Mouse (Mus musculus): ENCODE measurements around the gene Baiap2l2.

The Baiap2l2 gene

GRCm38 (mm10) chr15:79285399-79285798 lies at the start of gene Baiap2l2:
TSS of gene Baiap2l2 (minus strand) at chr15:79285537.
- DNase-seq = no peak

- DNase-seq = no peak
Measured at GRCm38 (mm10) chr15:79333409-79333808, 48.1 kb upstream of the Baiap2l2 start.

GRCm38 (mm10) chr15:79330521-79330920 lies 45.2 kb upstream of the Baiap2l2 start:
- DNase-seq = no peak

- DNase-seq = no peak
Measured at GRCm38 (mm10) chr15:79329979-79330363, 44.6 kb upstream of the Baiap2l2 start.

GRCm38 (mm10) chr15:79329346-79329978 lies 44.1 kb upstream of the Baiap2l2 start:
- DNase-seq = no peak

GRCm38 (mm10) chr15:79328939-79329275 lies 43.6 kb upstream of the Baiap2l2 start:
- DNase-seq = no peak

- peak; percentile 97 to 98 for DNase-seq
Measured at GRCm38 (mm10) chr15:79328058-79328938, 43.0 kb upstream of the Baiap2l2 start, which contains the start of gene Pla2g6. TSS of gene Pla2g6 (minus strand) at chr15:79328390.

GRCm38 (mm10) chr15:79326971-79327961 lies 41.9 kb upstream of the Baiap2l2 start:
- DNase-seq = peak in 1 of 2 experiments; percentile 46

- DNase-seq = no peak
Measured at GRCm38 (mm10) chr15:79326264-79326663, 40.9 kb upstream of the Baiap2l2 start.

GRCm38 (mm10) chr15:79325742-79326141 lies 40.4 kb upstream of the Baiap2l2 start:
- no peak for DNase-seq

- DNase-seq = no peak
Measured at GRCm38 (mm10) chr15:79324373-79324772, 39.0 kb upstream of the Baiap2l2 start.

- DNase-seq = peak in 1 of 2 experiments; percentile 16
Measured at GRCm38 (mm10) chr15:79323791-79324155, 38.4 kb upstream of the Baiap2l2 start.

- peak; percentile 74 to 88 for DNase-seq
Measured at GRCm38 (mm10) chr15:79322991-79323790, 37.9 kb upstream of the Baiap2l2 start.

- peak; percentile 79 to 89 for DNase-seq
Measured at GRCm38 (mm10) chr15:79322281-79322990, 37.1 kb upstream of the Baiap2l2 start.

GRCm38 (mm10) chr15:79321733-79322190 lies 36.4 kb upstream of the Baiap2l2 start:
- DNase-seq = no peak

GRCm38 (mm10) chr15:79313848-79314369 lies 28.6 kb upstream of the Baiap2l2 start:
- DNase-seq = no peak

- no peak for DNase-seq
Measured at GRCm38 (mm10) chr15:79307861-79308260, 22.5 kb upstream of the Baiap2l2 start.

- peak in 1 of 2 experiments; percentile 19 for DNase-seq
Measured at GRCm38 (mm10) chr15:79306043-79306637, 20.8 kb upstream of the Baiap2l2 start.

GRCm38 (mm10) chr15:79304832-79305231 lies 19.5 kb upstream of the Baiap2l2 start:
- DNase-seq = no peak

GRCm38 (mm10) chr15:79303725-79304124 lies 18.4 kb upstream of the Baiap2l2 start:
- peak; percentile 53 to 58 for DNase-seq
